Mouse (Mus musculus) heart, postnatal 14 days (tissue): ENCODE data around the gene Olfml2a. TPM values are rescaled to one million over a fixed set of nuclear protein-coding genes. Genes with fewer than 3 reads are reported as not detected.

ENCODE experiments used
- DNase-seq, 2 experiments: peaks; one replicate each; pipeline ENCODE4 v3.0.0; 2021 to 2022
- intact Hi-C: fragments of 180-260 bp; cut with DNase I; formaldehyde crosslinking; loops from one replicate; pipeline ENCODE4 v1.15.1; 2025
- total RNA-seq, 2 experiments: library from RNA; stranded (reverse); gene quantifications; 2 replicates each; pipeline ENCODE4 v1.2.3; 2021

Olfml2a gene
- total RNA-seq, 2 experiments from 2014 or later: 11.6 to 11.8 TPM

- intact Hi-C loops: no loop called here
- DNase-seq: peak in 1 of 2 experiments; percentile 29
Measured at GRCm38 (mm10) chr2:38934936-38935335, 3.2 kb downstream of the Olfml2a start.

GRCm38 (mm10) chr2:38936721-38937378 lies 5.1 kb downstream of the Olfml2a start:
- no peak for DNase-seq
- intact Hi-C loops: no loop called here

- intact Hi-C loops: no loop called here
- no peak for DNase-seq
Measured at GRCm38 (mm10) chr2:38937396-38937795, 5.6 kb downstream of the Olfml2a start.

- intact Hi-C loops: no loop called here
- DNase-seq: no peak
Measured at GRCm38 (mm10) chr2:38938007-38938406, 6.2 kb downstream of the Olfml2a start.

- DNase-seq: no peak
- intact Hi-C loops: no loop called here
Measured at GRCm38 (mm10) chr2:38939047-38939446, 7.3 kb downstream of the Olfml2a start.

GRCm38 (mm10) chr2:38941426-38941825 lies 9.6 kb downstream of the Olfml2a start:
- no peak for DNase-seq
- intact Hi-C loops: no loop called here

GRCm38 (mm10) chr2:38941898-38942297 lies 10.1 kb downstream of the Olfml2a start:
- no peak for DNase-seq
- intact Hi-C loops: no loop called here

- intact Hi-C loops: no loop called here
- DNase-seq: no peak
Measured at GRCm38 (mm10) chr2:38943161-38943560, 11.4 kb downstream of the Olfml2a start.

- intact Hi-C loops: no loop called here
Measured at GRCm38 (mm10) chr2:38943977-38944376, 12.2 kb downstream of the Olfml2a start.

GRCm38 (mm10) chr2:38944460-38945161 lies 12.8 kb downstream of the Olfml2a start:
- DNase-seq: peak; percentile 25 to 41
- intact Hi-C loops: no loop called here

More at GRCm38 (mm10) chr2:38943977-38944376, 12.2 kb downstream of the Olfml2a start:
- DNase-seq: no peak

- peak in 1 of 2 experiments; percentile 23 for DNase-seq
- intact Hi-C loops: no loop called here
Measured at GRCm38 (mm10) chr2:38947566-38947965, 15.8 kb downstream of the Olfml2a start.

GRCm38 (mm10) chr2:38950281-38950719 lies 18.5 kb downstream of the Olfml2a start:
- DNase-seq: peak; percentile 83 to 88
- intact Hi-C loops: no loop called here

GRCm38 (mm10) chr2:38953152-38953883 lies 21.5 kb downstream of the Olfml2a start:
- intact Hi-C loops: no loop called here
- DNase-seq: peak; percentile 65 to 79

- intact Hi-C loops: no loop called here
- no peak for DNase-seq
Measured at GRCm38 (mm10) chr2:38956062-38956461, 24.3 kb downstream of the Olfml2a start.

GRCm38 (mm10) chr2:38957671-38958223 lies 26.0 kb downstream of the Olfml2a start:
- intact Hi-C loops: no loop called here
- no peak for DNase-seq

GRCm38 (mm10) chr2:38964198-38964597 lies 32.4 kb downstream of the Olfml2a start:
- intact Hi-C loops: no loop called here
- no peak for DNase-seq

- intact Hi-C loops: no loop called here
- DNase-seq: no peak
Measured at GRCm38 (mm10) chr2:38969650-38970049, 37.9 kb downstream of the Olfml2a start.

- DNase-seq: no peak
- intact Hi-C loops: no loop called here
Measured at GRCm38 (mm10) chr2:38970057-38970456, 38.3 kb downstream of the Olfml2a start.

GRCm38 (mm10) chr2:38973223-38973622 lies 41.4 kb downstream of the Olfml2a start:
- intact Hi-C loops: no loop called here
- DNase-seq: no peak

GRCm38 (mm10) chr2:38973701-38974100 lies 41.9 kb downstream of the Olfml2a start:
- intact Hi-C loops: no loop called here
- no peak for DNase-seq

GRCm38 (mm10) chr2:38974171-38974570 lies 42.4 kb downstream of the Olfml2a start:
- intact Hi-C loops: no loop called here

More at GRCm38 (mm10) chr2:38974171-38974570, 42.4 kb downstream of the Olfml2a start:
- DNase-seq: no peak
